Mouse (Mus musculus) A20 (cell line): Measurements from ENCODE around the gene Sowahc.

Source experiments
- DNase-seq: peaks from one replicate; pipeline ENCODE4 v3.0.0-alpha.2; 2011; ENCODE audit warnings: low read depth, low spot score

Gene Sowahc

DNA sequence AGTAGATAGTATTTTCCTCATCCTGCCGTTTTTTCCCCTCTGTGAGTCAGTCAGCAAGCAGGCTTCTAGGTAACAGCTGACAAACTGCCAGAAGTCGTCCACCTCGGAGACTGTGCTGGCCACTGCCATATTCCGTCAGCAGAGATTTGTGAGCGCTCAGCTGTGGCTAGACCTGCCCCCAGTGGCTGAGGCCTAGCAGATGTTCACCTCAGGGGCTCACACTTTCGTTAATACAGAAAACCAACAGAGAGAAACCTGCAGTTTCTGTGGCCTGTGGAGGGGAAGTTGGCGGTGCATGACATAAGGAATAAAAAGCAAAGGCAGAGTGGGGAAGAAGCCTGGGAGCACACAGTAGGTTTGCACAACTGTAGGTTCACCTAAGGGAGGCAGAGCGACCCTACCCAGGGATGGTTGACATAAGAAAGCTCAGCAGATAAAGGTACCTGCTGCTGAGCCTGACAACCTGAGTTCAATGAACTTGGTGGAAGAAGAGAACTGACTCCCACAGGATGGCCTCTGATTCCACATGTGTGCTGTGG, 31.9 kb downstream of the Sowahc start:
- peak; percentile 84 for DNase-seq

DNA sequence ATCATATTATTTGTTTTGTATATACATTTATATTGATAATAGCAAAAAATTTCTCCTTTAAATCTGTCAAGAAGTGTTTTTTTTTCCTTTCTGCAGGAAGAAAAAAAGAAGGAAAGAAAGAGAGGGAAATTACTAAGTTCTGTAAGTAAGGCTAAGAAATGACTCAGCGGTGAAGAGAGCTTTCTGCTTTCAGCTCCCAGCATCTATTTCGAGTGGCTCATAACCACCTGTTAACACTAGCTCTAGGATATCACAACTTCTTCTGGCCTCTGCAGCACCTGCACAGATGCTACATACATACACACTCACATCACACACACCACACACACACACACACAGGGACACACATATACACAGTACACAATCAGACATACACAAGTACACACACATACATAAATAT, 34.8 kb downstream of the Sowahc start:
- no peak for DNase-seq

DNA sequence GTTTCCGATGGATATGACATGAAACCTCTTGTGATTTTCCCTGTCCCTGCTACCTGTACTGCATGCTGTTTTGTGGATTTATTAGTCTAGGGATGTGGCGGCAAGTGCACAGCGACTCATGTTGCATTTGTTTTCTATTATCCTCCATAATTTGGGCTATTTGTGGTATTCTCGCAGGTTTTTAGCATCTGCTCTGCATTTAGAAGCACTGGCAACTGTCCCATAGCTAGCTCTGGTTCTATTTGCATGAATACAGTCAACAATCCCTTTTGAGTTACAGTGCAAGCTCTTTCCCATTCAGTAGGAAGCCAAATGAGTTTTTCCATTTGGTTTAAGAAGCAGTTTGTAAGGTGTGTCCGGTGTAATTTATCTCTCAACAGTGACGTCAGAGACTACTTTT, 37.8 kb downstream of the Sowahc start:
- DNase-seq = no peak

DNA sequence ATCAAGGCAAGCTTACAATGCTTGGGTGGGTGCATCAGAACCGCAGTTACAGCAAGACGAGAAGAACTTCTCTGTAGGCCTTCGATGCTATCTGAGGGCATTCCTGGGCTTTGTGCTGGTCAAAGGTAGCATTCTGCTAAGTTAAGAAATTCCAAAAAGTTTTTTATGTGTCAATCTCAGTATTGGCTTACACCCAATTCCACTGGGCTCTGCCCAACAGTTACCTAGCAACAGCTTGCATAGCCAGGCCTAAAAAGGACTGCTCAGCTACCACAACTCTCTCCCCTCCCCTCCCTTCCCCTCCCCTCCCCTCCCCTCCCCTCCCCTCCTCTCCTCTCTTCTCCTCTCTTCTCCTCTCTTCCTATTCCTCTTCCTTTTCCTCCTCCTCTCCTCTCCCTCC, 39.9 kb downstream of the Sowahc start:
- DNase-seq = no peak

DNA sequence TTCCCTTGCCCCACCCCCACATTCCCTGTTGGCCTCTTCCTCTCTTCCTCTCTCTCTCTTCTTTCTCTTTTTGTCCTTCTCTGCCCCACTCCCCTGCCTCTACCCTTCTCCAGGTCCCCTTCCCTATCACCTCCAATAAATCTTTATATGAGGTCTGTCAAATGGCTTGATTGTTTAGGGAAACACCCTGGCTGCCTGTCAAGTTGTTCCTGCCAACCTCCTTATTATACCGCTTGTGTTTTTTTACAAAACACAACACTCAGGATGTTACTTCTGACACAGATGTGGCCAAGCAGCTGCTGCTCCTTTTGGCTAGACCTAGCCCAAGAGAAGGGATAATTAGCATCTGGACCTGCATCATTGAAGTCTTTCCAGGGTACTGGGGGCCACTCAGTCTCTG, 40.3 kb downstream of the Sowahc start:
- no peak for DNase-seq

DNA sequence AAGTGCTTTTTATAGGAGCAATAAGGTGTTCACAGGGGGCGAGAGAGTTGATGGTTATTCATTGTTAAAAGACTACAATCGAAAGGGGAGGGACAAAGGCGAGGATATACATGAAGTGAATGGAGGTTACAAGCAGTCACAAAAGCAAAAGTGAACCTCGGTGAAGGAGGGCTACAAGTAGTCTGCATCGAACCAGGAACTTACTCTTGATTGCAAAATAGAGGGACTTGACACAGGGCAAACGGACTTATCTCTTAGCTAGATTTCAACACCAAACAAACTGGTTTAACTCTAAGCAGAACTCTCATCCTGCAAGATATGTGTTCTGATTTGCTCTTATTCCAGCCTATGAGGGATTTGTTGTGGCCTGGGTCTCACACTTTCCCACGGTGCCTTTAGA, 41.2 kb downstream of the Sowahc start:
- no peak for DNase-seq

DNA sequence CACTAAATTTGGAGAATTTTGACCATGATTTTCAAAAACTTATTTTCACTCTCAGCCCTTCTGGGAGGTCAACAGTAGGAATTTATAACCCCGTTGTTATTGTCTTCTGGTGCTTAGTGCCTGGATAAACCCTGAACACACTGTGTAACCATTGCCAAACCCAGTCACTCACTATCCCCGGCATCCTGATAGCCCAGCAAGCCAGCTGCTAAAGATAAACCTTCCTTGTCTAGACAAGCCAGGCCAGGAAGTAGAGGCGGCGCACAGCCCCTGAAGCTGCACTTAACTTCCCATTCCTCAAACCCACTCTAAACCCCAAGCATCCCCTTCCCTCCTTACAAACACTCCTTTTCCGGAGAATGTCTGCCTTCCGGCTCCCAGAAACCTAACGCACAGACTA, 43.3 kb downstream of the Sowahc start:
- no peak for DNase-seq

DNA sequence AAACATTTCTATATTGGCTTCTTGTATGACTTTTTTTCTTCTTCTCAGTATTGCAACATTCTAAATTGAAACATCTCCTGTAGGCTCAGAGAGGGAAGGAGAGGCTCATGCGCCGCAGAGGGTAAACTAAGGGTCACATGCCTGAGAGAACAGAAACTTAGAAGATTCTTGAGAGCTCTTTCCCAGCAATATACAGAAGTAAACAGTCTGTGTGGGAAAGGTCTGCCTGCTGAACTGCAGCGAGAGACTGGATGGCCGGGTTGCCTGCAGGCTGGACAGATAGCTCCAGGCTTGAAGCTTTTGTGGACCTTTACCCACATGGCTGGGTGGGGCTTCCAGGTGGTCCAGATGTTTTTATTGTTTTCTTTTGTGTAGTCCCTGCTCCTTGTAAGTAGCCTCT, 43.9 kb downstream of the Sowahc start:
- no peak for DNase-seq

DNA sequence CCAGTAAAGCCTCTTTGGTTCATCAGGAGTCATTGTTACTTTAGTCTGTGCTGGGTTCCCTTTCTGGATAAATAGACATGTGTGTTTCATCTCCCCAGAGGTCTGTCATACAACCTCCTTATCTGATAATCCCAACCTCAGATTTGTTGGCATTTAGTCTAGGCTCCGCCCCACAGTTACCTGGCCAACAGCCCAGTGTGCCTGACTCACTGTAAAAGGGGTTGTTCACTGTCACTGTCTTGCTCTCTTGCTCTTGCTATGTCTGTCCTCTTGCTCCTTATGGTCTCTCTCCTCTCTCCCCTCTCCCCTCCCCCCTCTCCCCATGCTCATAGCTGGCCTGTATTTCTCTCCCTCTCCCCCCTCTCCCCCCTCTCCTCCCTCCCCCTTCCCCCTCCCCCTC, 44.3 kb downstream of the Sowahc start:
- DNase-seq = no peak

DNA sequence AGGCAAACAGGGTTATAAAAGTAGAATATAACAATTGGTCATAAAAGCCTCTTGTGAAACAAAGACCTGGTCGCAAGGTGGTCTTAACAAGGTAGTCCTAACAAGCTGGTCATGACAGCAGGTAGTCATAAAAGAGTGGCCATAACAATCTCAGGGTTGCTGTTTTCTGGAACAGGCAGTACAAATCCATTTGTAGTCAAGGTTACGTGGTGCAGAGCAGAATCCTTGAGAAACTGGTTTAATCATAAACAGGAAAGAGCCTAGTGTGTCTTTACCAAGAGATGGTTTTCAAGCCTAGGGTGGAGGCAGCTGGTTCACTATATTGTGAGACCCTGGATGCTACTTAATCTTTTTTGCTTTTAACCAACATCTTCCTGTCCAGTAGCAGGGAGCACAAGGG, 45.5 kb downstream of the Sowahc start:
- DNase-seq = no peak

DNA sequence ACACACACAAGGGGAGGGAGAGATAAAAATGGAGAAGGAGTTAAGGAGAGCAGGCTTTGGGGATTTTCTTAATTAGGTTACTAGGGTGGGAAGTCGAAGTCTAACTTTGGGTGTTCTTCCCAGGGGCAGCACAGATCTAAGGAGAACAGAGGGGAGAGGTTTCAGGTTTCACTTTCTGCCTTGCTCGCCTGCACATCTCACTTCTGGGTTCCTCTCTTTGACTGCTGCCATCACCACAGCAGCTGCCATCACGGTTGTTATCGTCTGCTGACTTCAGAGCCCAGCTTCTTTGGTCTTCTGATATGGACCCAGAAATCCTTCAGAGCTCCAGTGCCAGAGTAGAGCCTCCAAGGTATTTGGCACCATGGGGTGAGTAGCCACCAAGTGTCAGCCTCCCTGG, 46.4 kb downstream of the Sowahc start:
- DNase-seq = peak; percentile 57

DNA sequence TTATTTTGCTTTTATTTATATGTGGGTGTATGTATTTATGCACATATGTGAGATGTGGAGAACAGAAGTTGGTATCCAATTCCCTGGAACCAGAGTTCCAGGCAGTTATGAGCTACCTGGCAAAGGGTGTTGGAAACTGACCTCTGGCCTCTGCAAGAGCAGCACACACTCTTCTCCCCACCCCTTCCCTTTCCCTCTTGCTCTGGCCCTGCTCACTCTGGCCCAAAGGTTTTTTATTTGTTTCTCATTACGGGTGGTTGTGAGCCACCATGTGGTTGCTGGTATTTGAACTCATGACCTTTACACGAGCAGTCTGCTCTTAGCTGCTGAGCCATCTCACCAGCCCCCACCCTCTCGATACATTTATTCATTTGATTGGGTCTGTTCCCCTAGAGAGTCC, 47.0 kb downstream of the Sowahc start:
- no peak for DNase-seq

DNA sequence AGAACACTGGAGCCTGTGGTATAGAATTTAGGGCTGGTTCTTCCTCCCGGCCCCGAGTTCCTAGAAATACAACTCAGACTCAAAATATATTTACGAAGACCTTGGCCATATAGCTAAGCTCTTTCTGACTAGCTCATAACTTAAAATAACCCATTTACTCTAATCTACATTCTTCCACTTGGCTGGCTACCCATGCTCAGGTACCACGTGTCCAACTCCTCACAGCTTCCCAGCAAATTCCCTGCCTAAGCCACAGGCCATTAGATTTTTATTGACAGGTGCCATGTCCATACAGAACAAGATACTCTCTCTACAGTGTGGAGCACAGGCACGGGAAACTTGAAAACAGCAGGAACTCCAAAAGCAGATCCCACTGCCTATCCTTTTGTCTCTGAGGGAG, 54.0 kb downstream of the Sowahc start:
- DNase-seq = no peak
